Mouse (Mus musculus): Measurements from ENCODE around the gene Msrb3.

Msrb3 gene

DNA sequence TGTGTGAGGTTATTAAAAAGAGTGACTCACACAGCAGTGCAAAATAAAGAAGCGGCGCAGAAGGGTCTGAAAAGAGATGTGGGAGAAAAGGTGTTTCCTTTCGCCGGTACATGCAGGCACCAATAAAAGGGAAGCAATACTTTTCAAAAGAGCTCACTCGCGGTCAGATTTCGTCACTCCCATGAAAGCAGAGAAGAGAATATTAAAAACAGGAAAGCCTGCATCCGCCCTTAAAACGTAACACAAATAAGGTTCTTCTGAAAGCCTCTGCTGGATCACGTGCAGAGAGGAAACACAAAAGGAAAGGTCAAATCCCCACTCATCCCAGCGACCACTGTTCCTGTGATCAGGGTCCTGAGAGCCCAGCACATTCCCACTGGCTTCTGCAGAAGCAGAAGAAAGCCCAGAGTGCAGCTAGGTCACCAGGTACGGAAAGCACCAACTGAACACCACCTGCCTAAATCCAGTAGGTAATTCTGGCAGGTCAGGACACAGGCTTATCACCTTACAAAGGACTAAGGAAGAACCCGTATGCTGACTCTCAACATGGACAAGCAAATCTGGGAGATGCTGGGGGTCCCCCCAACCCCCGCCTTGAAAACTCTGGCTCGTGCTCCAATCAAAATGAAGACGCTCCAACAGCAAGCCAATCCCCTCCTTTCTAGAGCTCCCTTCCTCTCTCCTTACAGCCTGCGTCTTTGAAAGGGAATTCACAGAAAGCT, 16.4 kb downstream of the Msrb3 start:
- no peak for TF ChIP-seq GATA4 (IDR thresholded peaks at IDR 0.05; ENCODE audit: insufficient replicate concordance, low read length)

DNA sequence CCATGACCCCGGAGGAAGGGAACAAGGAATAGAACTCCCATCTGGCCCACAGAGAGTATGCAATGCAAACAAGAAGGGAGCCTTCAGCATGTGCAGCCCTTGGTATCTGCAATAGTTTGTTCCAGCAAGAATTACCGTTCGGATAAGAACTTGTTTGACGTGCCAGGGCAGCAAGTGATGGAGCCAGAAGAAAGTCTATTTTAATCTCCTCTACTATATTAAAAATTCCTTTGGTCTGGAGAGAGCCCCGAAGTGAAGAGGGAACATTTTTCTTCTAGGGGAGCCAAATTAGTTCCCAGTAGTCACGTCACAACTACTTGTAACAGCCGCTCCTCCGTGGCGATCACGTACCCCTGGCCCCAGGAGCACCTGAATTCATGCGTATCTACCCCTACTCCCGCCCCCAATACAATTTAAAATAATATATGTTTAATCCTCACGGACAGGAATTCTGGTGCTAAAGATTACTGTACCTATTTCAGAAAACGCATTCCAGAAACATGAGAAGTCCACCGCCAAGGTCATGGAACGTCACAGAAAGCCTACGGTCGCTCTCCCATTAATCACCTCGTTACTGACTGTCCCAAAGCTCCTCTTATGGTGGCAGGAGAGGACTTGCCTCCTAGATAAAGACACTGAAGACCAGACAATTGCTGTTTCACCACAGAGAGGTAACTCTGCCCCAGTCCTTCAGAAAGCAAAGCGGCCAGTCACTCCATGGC, 22.2 kb downstream of the Msrb3 start:
- no peak for TF ChIP-seq GATA4 (IDR thresholded peaks at IDR 0.05; ENCODE audit: insufficient replicate concordance, low read length)

DNA sequence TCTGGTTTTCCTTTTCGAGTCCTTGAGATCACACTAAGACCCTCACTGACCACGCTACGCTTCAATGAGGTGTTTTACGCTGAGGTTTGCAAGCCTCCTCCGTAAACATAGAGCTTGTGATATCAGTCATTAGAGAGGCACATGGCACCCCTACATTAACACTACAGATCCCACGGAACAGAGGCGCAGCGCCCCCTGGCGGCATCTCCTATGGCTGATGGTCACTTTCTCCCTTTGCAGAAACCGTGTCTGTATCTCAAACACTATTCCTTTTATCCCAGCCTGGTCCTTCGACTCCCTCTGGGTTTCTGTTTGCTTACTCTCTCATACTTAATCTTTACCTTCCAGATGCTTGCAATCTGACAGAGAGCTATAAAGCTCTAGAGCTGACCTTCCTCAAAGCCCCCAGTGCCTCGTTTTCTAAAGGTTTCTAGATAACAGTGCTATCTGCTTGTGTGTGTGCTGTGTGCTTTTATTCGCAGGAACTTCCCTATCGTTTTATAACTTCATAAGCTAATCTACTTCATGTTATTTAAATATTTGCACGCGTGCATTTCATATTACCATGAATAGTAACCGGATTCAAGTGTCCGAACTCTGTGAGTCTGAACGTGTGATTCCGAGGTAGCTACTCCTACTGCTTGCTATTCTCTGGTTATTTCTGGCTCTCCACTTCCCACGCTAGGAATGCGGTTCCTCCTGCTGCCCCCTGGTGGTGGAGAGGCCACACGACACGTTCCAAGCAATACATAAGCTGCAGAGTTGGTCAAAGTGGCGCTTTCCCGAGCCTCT, 23.0 kb downstream of the Msrb3 start:
- TF ChIP-seq GATA4 (IDR thresholded peaks at IDR 0.05; ENCODE audit: insufficient replicate concordance, low read length), result no peak

DNA sequence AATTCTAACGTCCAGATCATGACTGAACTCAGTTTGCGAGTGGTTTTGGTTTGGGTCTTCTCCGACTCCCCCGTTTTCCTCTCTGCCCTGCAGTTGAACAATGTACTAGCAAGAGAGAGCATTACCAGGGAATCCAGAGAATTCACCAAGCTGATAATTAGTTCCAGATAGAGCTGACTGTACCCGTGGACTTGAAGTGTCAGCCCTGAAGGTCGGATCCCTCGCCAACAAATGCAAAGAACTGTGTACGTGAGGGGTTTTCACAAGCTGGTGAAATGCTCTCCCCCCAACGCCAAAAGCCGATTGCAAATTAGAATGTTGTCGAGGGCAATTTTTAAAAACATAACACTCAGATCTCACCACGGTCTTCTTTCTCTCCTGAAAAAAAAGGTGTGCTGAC, 24.6 kb downstream of the Msrb3 start:
- no peak for TF ChIP-seq GATA4 (IDR thresholded peaks at IDR 0.05; ENCODE audit: insufficient replicate concordance, low read length)

DNA sequence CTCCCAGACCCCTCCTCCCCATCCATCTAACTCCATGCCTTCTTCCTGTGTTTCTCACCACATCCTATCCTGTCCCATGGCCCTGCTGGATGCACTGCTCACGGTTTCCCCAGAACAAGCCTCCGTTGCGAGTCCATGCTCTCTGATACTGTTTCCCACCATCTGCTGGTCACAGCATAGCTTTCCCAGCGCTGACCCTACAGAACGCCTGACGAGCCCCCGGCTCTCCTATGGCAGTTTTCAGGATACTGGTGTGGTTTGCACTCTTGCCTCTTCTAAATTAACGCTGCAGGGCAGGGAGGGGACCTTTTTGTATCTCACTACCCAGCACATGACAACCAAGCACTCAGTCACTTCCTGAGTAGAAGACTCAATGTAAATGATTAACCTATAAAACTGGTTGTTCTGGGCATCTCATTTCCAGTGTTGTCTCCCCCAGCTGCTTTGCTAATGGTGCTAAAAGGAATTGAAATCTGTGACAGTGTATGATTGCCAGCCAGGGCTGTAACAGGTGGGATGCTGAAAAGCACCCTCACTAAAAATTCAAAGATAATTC, 25.2 kb downstream of the Msrb3 start:
- TF ChIP-seq GATA4 (IDR thresholded peaks at IDR 0.05; ENCODE audit: insufficient replicate concordance, low read length), result no peak

DNA sequence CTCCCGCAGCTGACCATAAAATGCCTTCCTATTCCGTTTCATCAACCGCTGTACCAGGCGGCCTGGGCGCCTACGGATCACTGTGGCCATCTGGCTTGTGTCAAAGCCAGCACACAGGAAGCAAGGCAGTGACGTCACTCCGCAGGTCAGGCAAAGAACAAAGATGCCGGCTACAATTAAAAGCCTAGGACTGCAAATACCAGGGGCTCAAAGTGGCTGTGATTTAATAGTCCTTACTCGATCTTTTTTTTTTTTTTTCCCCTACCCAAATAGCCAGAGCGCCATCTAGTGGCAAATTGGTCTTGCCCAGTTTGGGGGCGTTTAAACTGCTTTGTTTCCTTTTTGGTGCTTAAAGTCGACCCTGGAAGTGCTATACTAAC, 26.4 kb downstream of the Msrb3 start:
- TF ChIP-seq GATA4 (IDR thresholded peaks at IDR 0.05; ENCODE audit: insufficient replicate concordance, low read length), result no peak

DNA sequence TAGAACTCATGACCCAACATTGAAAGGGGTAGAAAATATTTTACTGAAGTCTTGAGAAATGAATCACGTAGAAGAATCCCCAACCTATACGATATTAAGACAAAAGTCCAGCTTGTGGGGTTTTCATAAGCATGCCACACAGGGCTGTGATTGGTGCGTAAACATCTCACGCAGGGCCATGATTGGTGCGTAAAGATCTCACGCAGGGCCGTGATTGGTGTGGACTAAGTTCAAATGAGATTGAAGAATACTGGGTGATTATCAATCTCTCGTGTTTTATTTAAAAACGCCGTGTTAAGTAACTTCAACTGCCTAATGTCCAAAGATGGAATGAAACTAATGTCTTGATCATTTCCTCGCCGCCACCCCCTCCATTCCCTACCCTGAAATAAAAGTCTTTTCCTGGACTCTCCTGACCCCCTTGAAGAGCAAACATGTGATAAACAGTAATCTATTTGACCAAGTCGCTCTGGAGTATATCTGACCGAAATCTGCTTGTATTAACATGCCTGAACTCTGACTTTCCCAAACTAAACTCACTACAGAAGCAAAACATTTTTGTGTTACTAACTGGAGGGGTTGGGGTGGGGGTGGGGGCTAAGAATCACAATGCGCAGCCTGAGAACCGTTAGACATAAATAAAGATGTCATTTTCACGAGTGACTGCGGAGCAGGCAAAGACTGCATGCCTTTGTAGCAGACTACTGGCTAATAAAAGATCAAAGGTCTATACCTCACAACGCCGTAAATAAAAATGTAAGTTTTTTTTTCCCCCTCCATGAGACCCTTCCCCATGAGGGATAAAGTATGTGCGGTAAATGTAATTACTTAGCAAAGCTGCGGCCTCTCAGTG, 27.0 kb downstream of the Msrb3 start:
- TF ChIP-seq GATA4 (IDR thresholded peaks at IDR 0.05; ENCODE audit: insufficient replicate concordance, low read length), result no peak

DNA sequence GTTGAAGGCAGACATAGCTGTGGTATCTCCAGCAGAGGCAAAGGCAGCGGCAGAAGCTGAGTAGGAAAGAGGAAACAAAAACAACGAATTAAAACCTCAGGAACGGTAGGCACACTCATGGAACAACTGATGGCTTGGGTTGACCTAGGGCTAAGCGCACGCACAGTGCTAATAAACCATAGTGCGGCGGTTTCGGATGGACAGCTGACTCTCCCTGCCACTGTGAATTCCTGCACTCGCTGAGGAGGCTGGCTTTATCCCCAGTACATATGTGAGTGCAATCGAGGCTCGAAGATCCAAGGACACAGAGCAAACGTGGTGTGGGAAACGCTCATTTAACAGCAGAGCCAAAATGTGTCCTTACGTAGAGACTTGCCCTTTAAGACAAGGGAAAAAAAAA, 27.8 kb downstream of the Msrb3 start:
- TF ChIP-seq GATA4 (IDR thresholded peaks at IDR 0.05; ENCODE audit: insufficient replicate concordance, low read length), result no peak

DNA sequence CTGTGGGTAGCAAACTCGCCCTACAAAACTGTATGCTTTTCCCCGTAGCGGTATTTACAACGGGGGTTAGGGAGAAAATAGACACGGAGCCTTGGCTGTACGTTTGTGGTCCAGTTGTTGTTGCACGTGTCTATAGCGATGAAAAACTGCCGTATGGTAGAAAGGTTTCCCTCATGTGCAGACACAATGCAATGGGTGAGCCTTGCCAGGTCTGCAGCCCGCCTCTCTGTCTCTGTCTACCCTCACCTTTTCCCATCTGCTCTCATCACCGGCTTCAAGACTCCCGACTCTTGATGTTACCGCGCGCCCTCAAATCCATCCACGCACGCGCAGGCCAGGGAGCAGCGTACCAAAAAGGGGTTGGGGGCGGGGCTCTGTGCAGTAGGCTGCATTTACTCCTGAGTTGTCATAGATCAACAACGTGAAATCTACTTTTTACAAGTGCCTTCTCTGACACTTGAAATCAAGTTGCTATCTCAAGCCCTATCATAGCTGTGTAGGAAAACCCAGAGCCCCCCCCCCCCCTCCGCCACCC, 29.6 kb downstream of the Msrb3 start:
- no peak for TF ChIP-seq GATA4 (IDR thresholded peaks at IDR 0.05; ENCODE audit: insufficient replicate concordance, low read length)

DNA sequence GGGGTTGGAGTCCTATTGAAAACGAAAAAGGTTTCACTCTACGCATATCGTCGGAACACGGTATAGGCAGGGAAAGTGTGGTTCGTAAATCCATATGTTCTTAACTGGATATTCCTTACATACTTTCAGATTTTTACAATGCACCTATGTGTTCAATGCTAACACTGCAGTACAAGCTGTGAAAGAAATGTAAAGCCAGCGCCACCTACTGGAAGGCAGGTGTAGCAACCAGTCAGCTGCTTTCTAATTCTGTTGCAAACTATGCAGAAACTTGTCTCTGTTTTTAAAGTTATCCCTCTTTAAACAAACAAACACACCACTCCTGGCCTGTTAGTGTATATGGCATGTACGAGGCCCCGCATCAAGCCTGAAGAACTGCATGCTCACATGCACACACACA, 34.5 kb downstream of the Msrb3 start:
- no peak for TF ChIP-seq GATA4 (IDR thresholded peaks at IDR 0.05; ENCODE audit: insufficient replicate concordance, low read length)

DNA sequence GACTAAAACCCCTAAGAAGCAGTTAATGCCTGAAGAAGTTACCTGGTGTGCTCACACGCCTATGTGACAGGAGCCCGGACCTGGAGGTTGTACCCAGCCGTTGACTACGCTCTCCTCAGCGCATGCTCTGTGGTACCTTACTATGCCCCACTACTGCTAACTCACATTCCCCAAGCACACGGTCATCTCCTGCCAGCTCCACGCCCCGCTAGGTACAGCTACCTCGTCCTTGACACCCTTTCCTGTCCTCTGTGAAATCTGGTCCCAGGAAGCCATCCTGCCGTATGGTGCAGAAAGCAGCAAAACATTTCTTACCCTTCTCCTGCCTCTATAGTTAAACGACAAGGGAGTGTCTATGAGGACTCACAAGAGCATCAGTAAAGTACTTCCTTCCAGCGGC, 37.2 kb downstream of the Msrb3 start:
- no peak for TF ChIP-seq GATA4 (IDR thresholded peaks at IDR 0.05; ENCODE audit: insufficient replicate concordance, low read length)

DNA sequence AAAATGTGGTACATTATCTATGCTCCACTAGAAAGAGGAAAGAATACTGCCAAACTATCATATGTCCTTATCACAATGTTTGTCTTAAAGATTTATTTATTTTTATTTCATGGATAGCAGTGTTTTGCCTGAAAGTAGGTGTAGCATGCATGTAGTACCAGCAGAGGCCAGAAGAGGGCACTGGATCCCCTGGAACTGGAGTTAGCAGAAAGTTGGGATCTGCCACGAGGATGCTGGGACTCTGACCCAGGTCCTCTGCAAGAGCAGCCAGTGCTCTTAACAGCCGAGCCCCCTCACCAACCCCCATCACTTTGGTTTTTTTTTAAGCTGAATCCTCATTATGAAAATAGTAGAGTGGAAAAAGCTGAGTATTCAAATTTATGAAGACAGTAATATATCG, 37.7 kb downstream of the Msrb3 start:
- TF ChIP-seq GATA4 (IDR thresholded peaks at IDR 0.05; ENCODE audit: insufficient replicate concordance, low read length), result no peak

DNA sequence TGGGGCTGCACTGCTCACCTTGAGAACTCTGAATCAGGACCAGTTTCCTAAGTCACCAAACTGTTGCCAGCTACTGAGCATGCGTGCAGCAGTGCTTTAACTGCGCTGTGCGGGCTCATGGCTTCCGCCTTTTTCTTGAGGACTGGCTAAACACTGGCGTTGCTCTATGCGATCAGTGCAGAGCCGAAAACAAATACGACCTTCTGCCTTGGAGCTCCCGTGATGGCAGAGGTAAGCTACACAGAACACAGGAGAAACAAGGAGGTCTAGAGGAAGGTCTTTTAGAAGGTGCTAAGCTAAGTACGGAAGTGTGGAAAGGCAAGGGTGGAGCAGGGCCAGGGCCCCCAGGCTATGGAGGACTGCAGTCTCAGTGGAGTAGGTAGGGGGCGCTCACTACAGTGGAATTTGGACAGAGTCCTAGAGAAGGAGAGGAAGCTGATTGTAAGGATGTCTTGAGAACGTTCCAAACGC, 41.3 kb downstream of the Msrb3 start:
- TF ChIP-seq GATA4 (IDR thresholded peaks at IDR 0.05; ENCODE audit: insufficient replicate concordance, low read length), result no peak

DNA sequence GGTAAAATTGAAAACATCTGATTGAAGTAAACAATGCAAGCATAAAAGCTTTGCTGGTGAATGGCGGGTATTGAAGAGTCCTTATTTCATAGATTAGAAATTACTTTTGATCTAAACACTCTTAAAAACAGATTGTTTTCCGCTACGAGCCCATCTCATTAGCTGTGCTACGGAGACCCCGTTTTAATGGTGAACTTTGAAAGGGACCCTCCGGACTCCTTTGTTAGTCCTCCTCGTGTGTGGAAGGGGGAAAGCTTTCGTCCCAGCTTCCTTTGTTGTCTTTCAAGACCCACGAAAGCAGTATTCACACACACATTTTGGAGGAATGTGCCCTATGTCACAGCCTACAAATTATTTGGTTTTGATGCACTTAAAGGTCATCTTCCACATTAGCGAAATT, 44.6 kb downstream of the Msrb3 start:
- no peak for TF ChIP-seq GATA4 (IDR thresholded peaks at IDR 0.05; ENCODE audit: insufficient replicate concordance, low read length)
